Mouse (Mus musculus): ENCODE results near the gene Ppp1r12c. TPM values are rescaled to one million over a fixed set of nuclear protein-coding genes. Genes with fewer than 3 reads are reported as not detected.

Ppp1r12c gene
- polyA plus RNA-seq, 1 experiment from 2014 or later, result 55.4 TPM

GRCm38 (mm10) chr7:4467801-4468200 lies 33.7 kb downstream of the Ppp1r12c start:
- Histone ChIP-seq H3K27me3 (replicated peaks; ENCODE audit: insufficient read depth, low read length) (no peaks in the 10 kb centered on the region), H3K9ac (replicated peaks; ENCODE audit: low read depth) (no peak overlapping the region), H3K4me3 (ENCODE audit: low read depth, low read length) (no peak overlapping the region), H3K4me2 (replicated peaks; ENCODE audit: low read depth, low read length) (no peak overlapping the region), H3K27ac (ENCODE audit: low read length) (no peak overlapping the region), H3K4me1 (ENCODE audit: insufficient read depth, low read depth, low read length) (peaks cover 8% of the 10 kb centered on the region; the same call in 1 of the 2 replicates), H3K36me3 (ENCODE audit: insufficient read depth, low read length) (0 out of 2 replicates have a peak, but pooled peaks cover 5% of the 10 kb centered on the region), H3K9me3 (ENCODE audit: low read length) (no peaks in the 10 kb centered on the region)
- DNase-seq (ENCODE audit: low spot score) (no peak), ATAC-seq (no peak)
- TF ChIP-seq EP300 (IDR thresholded peaks at IDR 0.05) (no peak), CTCF (IDR thresholded peaks at IDR 0.05) (no peak)
- 68% methylated on average over 3 of the region's 3 CpGs for WGBS

GRCm38 (mm10) chr7:4464194-4464824 lies 37.2 kb downstream of the Ppp1r12c start:
- 4% methylated on average over 11 of the region's 12 CpGs for WGBS
- no peaks in the 10 kb centered on the region for H3K36me3 ChIP-seq (ENCODE audit: insufficient read depth, low read length)
- H3K27ac ChIP-seq (ENCODE audit: low read length), result peak overlapping the region; percentile 90
- ATAC-seq (peak; percentile 91), DNase-seq (ENCODE audit: low spot score) (peak; percentile 94)
- no peaks in the 10 kb centered on the region for H3K9me3 ChIP-seq (ENCODE audit: low read length)
- H3K4me1 ChIP-seq (ENCODE audit: insufficient read depth, low read depth, low read length), result 0 out of 2 replicates have a peak, but pooled peaks cover 4% of the 10 kb centered on the region
- H3K4me2 ChIP-seq (replicated peaks; ENCODE audit: low read depth, low read length), result peak overlapping the region; percentile 48
- peak overlapping the region; percentile 26 for H3K4me3 ChIP-seq (ENCODE audit: low read depth, low read length)
- TF ChIP-seq CTCF (IDR thresholded peaks at IDR 0.05) (0 out of 2 replicates have a peak, but pooled peaks have one; percentile 6), EP300 (IDR thresholded peaks at IDR 0.05) (no peak; the same call in 1 of the 2 replicates)
- no peaks in the 10 kb centered on the region for H3K27me3 ChIP-seq (replicated peaks; ENCODE audit: insufficient read depth, low read length)
- peak overlapping the region; percentile 20; the same call in 1 of the 2 replicates for H3K9ac ChIP-seq (replicated peaks; ENCODE audit: low read depth)

DNA sequence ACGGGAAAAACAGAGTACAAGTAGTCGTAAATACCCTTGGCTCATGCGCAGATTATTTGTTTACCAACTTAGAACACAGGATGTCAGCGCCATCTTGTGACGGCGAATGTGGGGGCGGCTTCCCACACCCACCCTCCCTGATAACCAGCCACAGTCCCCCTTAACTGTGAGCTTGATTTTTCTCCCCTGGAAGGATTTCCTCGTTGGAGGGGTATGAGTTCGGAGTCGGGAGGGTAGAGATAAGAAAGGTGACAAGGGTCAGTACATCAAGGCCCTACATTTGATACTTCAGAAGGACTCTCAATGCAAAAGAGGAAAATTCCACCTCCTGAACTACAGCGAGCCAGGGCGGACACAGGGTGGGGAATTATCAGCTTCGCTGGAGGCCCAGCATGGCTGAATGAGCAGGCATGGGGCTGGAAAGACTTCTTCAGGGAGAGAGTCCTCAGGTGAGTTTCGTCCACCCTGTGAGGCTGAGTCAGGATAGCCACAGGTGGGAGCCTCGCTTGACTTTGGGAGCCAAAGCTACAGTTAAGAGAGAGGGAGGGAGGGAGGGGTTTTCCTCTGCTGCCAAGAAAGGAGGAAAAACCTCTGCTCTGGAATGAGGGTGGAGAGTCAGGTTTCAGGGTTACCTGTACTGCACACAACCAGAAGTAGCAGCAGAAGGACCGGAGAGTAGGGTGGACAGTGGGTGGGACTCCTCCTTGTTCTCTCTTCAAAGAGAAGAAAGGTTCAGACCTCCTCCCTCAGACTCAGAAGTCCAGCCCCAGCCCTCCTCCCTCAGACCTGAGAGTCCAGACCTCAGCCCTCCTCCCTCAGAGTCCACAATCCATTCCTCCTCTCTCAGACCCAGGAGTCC lies 40.7 kb downstream of the Ppp1r12c start, which contains the start of gene Eps8l1:
TSS of gene Eps8l1 (plus strand) at position 99 of the 859 bp plus-strand sequence.
- Histone ChIP-seq H3K36me3 (ENCODE audit: insufficient read depth, low read length) (no peaks in the 10 kb centered on the region), H3K4me1 (ENCODE audit: insufficient read depth, low read depth, low read length) (0 out of 2 replicates have a peak, but pooled peaks cover 4% of the 10 kb centered on the region), H3K4me3 (ENCODE audit: low read depth, low read length) (peak within 1 kb of the TSS; percentile 31; the same call in 1 of the 2 replicates), H3K9me3 (ENCODE audit: low read length) (no peaks in the 10 kb centered on the region), H3K27ac (ENCODE audit: low read length) (peak within 1 kb of the TSS; percentile 91), H3K4me2 (replicated peaks; ENCODE audit: low read depth, low read length) (peak within 1 kb of the TSS; percentile 44), H3K9ac (replicated peaks; ENCODE audit: low read depth) (peak within 1 kb of the TSS; percentile 50; the same call in 1 of the 2 replicates), H3K27me3 (replicated peaks; ENCODE audit: insufficient read depth, low read length) (no peaks in the 10 kb centered on the region)
- WGBS, result 43% methylated on average over 13 of the region's 16 CpGs
- peak; percentile 90 for DNase-seq (ENCODE audit: low spot score)
- TF ChIP-seq CTCF (IDR thresholded peaks at IDR 0.05) (no peak), EP300 (IDR thresholded peaks at IDR 0.05) (0 out of 2 replicates have a peak, but pooled peaks have one; percentile 42)
- ATAC-seq, result peak; percentile 77

- H3K36me3 ChIP-seq (ENCODE audit: insufficient read depth, low read length), result no peaks in the 10 kb centered on the region
- H3K9ac ChIP-seq (replicated peaks; ENCODE audit: low read depth), result no peak overlapping the region
- WGBS, result 14% methylated on average over 4 of the region's 4 CpGs
- ATAC-seq (peak; percentile 93), DNase-seq (ENCODE audit: low spot score) (peak; percentile 84)
- H3K9me3 ChIP-seq (ENCODE audit: low read length), result no peaks in the 10 kb centered on the region
- peak overlapping the region; percentile 75 for H3K27ac ChIP-seq (ENCODE audit: low read length)
- no peaks in the 10 kb centered on the region for H3K27me3 ChIP-seq (replicated peaks; ENCODE audit: insufficient read depth, low read length)
- H3K4me2 ChIP-seq (replicated peaks; ENCODE audit: low read depth, low read length), result no peak overlapping the region
- H3K4me1 ChIP-seq (ENCODE audit: insufficient read depth, low read depth, low read length), result peaks cover 3% of the 10 kb centered on the region; the same call in 1 of the 2 replicates
- TF ChIP-seq EP300 (IDR thresholded peaks at IDR 0.05), result 0 out of 2 replicates have a peak, but pooled peaks have one; percentile 15
- TF ChIP-seq CTCF (IDR thresholded peaks at IDR 0.05), result no peak
- H3K4me3 ChIP-seq (ENCODE audit: low read depth, low read length), result no peak overlapping the region
These were observed 48.8 kb downstream of the Ppp1r12c start for GRCm38 (mm10) chr7:4452644-4453043.

DNA sequence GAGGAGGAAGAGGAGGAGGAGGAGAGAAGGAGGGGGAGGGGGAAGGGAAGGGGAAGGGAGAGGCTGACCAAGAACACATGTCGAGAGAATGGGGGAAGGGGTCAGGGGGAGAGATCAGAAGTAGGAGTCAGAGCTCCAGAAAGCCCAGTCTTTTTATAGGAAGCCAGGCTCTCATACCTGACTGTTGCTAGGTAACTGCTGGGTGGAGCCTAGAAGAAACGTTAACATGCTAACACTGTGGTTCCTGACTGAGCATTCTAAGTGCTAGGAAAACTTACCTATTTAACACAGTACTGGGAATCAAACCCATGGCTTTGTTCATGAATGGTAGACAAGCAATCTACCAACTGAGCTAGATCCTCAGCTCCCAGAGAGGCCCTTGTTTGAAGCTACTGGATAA lies 52.3 kb downstream of the Ppp1r12c start:
- no peaks in the 10 kb centered on the region for H3K36me3 ChIP-seq (ENCODE audit: insufficient read depth, low read length)
- H3K9ac ChIP-seq (replicated peaks; ENCODE audit: low read depth), result no peak overlapping the region
- DNase-seq (ENCODE audit: low spot score), result peak; percentile 33
- H3K27me3 ChIP-seq (replicated peaks; ENCODE audit: insufficient read depth, low read length), result no peaks in the 10 kb centered on the region
- no peak overlapping the region for H3K27ac ChIP-seq (ENCODE audit: low read length)
- no peak for TF ChIP-seq CTCF (IDR thresholded peaks at IDR 0.05)
- no peak for ATAC-seq
- H3K4me1 ChIP-seq (ENCODE audit: insufficient read depth, low read depth, low read length), result peaks cover 3% of the 10 kb centered on the region; the same call in 1 of the 2 replicates
- no peak overlapping the region for H3K4me3 ChIP-seq (ENCODE audit: low read depth, low read length)
- WGBS, result 12% methylated on average over 2 of the region's 2 CpGs
- no peak overlapping the region for H3K4me2 ChIP-seq (replicated peaks; ENCODE audit: low read depth, low read length)
- no peaks in the 10 kb centered on the region for H3K9me3 ChIP-seq (ENCODE audit: low read length)

DNA sequence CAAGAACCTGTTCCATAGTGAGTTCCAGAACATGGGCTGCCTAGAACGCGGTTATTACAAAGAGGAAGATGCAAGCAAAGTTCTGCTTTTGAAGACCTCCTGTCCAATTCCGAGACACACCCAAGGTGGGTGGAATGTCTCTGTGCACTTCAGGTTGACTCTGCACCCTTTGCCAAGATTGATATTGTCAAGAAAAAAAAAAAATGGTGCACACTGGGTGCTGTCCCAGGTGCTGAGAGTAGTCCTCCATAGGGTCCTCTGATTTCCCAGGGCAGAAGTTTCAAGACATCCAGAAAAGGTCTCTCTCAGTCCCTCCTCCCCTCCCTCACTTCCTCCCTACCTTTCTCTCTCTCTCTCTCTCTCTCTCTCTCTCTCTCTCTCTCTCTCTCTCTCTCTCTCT lies 53.0 kb downstream of the Ppp1r12c start:
- H3K9ac ChIP-seq (replicated peaks; ENCODE audit: low read depth), result no peak overlapping the region
- no peak for TF ChIP-seq EP300 (IDR thresholded peaks at IDR 0.05)
- no peak for TF ChIP-seq CTCF (IDR thresholded peaks at IDR 0.05)
- no peaks in the 10 kb centered on the region for H3K27me3 ChIP-seq (replicated peaks; ENCODE audit: insufficient read depth, low read length)
- H3K27ac ChIP-seq (ENCODE audit: low read length), result no peak overlapping the region
- no peak for ATAC-seq
- no peaks in the 10 kb centered on the region for H3K36me3 ChIP-seq (ENCODE audit: insufficient read depth, low read length)
- H3K4me2 ChIP-seq (replicated peaks; ENCODE audit: low read depth, low read length), result no peak overlapping the region
- H3K9me3 ChIP-seq (ENCODE audit: low read length), result no peaks in the 10 kb centered on the region
- 80% methylated on average over 3 of the region's 3 CpGs for WGBS
- no peak for DNase-seq (ENCODE audit: low spot score)
- peaks cover 3% of the 10 kb centered on the region; the same call in 1 of the 2 replicates for H3K4me1 ChIP-seq (ENCODE audit: insufficient read depth, low read depth, low read length)
- no peak overlapping the region for H3K4me3 ChIP-seq (ENCODE audit: low read depth, low read length)
